Mouse (Mus musculus): Measurements from ENCODE around the gene Tsfm.
A peak's percentile ranks its signal among the peaks of the same experiment; 100 is the strongest.
"Not testable (repeated sequence)": the region's sequence is repeated elsewhere in the genome, so short reads cannot be mapped to it uniquely, and the experiment has no call there.

The Tsfm gene

DNA sequence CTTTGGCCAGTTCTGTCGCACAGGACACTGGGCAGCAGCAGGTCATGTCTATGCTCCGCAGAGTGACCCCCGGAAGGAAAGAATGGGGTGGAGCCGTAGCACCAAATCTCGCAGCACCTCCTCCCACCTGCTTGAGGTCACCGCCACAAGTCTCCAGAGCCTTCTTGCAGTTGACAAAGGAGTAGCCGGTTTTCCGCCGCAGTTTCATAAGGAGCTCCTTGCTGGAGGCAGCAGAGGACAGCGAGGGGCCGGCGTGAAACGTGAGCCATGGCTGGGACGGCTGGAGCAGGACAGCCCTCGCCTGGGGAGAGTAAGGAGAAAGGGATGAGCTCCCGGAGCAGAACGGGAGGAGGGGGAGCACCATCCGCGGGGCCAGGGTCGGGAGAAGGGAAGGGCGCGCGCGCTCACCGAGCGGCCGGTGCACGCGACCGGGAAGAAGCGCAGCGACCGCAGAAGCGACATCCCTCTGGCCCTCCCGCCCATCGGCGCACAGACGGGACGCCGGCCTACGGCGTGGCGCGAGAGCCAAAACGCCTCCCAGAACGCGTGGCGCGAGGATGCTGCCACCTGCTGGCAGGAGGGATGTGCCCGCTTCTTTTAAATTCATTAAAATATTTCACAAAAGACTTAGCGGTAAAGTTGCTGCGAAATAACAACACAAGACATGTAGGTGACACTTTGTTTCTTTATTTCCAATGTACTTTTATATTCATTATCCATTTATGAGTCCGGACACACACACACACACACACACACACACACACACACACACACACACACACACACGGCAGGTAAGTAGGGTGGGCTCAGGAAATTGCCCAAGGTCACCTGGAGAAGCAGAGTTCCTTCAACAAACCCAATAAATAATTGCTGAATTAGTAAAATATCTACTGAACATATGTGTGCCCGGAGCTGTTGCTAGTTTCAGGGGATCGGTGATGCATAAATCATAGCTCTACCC, at the start of gene Tsfm:
TSS of gene Tsfm (minus strand) at position 505 of the 961 bp plus-strand sequence.
- DNase-seq: peak; percentile 89

DNA sequence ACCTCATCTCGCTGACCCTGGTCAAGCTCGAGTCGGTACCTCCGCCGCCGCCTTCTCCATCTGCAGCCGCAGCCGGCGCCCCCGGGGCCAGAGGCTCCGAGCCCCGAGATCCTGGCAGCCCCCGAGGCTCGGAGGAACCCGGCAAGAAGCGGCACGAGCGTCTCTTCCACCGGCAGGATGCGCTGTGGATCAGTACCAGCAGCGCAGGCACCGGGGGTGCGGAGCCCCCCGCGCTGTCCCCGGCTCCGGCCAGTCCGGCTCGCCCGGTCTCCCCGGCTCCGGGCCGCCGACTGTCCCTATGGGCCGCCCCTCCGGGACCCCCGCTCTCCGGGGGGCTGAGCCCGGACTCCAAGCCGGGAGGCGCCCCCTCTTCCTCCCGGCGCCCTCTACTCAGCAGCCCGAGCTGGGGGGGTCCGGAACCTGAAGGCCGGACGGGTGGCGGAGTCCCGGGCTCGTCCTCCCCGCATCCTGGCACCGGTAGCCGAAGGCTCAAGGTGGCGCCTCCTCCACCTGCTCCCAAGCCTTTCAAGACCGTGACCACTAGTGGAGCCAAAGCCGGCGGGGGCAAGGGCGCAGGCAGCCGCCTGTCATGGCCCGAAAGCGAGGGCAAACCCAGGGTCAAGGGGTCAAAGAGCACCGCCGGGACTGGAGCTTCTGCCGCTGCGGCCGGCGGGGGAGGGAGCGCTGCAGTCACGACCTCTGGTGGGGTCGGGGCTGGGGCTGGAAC, 49.2 kb upstream of the Tsfm start:
- DNase-seq: peak; percentile 70

DNA sequence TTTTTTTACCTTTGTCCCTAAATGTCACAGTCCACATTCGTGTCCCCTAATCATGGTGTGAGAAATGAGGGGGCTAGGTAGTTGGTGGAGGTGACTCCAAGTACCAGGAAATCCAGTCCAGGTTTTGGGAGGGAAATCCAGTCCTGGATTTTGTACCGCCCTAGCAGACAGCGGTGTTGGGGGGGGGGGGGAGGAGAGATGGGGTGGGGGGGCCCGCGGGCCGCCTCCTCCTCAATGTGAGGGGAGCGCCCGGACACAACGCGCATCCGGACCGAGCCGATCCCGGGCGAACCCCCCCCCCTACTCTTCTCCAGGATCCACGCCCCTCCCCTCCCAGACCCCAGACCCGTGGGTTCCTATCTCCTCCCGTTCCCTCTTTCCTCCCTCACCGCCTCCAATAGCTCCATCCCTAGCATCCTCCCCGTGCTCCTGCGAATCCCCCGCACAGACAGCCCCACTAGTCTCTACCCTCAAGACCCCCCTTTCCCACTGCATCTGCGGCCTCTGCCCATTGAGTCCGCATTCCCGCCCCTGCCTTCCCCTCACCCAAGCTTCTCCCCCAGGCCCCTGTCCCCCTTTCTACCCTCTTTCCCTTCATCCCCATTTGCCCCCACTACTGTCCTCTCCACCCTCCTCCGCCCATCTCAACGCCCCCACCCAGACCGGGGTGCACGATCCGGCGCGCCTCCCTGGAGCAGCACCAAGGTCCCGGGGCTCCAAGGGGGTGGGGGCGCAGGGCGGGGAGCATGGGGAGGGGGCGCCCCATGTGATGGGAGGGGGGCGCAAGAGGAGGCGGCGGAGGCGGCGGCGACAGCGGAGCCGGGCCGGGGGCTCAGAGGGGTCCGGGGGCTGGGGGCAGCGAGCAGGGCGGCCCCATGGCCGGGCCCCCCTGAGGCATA, 48.3 kb upstream of the Tsfm start:
- DNase-seq: no peak

DNA sequence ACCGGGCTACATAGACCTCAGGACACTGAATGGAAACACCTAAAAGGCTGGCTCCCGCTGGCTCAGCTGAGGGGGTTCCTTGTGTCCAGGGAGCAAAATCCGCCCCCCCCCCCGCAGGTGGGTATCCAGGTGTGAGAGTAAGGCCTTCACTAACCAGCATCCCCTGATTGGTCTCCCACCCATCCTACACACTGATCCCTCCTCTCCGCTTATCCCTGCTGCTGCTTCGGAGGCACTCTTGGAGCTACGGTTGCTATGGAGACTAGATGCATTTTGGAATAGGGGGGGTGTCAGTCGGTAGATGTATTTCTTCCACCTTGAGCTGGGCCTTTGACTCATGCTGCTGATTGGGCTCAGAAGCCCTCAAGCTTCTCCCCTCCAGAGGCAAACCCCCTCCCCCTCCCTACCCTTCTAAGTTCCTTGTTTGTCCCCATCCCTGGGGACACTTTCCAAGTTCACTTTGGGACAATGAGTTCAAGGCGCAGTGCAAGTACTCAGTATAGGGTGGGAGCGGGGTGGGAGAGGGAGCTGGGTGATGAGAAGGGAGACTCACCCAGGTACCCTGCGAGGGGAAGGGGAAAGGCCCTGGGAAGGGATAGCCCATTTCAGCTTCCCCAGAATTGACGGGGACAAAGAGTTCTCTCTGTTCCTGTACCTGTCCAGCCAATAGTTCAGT, 47.5 kb upstream of the Tsfm start:
- no peak for DNase-seq

DNA sequence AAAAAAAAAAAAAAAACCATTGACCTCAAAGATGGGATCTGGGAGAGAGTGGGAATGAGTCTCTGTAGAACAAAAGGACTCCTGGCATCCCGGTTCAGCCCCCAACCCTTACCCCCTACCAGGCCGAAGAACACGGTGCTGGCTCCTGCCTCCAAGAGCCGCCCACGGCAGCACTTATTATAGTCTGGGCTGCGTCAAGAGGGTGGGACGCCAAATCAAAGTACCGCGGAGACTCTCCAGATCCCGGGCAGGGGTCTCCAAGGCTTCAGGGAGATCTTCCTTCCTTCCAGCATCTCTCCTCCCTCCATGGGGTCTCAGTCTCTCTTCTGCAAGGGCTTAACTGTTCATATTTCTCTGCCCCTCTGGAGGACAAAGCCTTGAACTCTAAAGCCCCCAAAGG, 46.9 kb upstream of the Tsfm start:
- no peak for DNase-seq

DNA sequence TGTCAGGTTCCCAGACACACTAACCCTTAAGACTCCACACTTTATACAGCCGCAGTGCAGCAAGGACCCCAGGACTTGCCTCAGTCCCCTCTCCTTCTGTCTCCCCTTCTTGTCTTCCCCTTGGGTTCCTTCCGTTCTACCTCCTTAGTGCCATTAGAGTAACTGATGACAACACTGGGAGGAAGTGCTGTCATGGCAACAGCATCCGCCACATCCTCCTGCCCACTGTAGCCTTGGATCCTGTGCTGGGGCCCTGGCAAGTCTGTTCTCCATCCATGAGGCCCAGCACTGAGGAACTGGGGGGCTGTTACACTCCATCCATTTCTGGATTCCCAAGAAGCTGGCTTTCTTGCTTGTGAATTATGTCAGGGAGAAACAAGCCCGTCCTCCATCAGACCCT, 45.4 kb upstream of the Tsfm start:
- no peak for DNase-seq

DNA sequence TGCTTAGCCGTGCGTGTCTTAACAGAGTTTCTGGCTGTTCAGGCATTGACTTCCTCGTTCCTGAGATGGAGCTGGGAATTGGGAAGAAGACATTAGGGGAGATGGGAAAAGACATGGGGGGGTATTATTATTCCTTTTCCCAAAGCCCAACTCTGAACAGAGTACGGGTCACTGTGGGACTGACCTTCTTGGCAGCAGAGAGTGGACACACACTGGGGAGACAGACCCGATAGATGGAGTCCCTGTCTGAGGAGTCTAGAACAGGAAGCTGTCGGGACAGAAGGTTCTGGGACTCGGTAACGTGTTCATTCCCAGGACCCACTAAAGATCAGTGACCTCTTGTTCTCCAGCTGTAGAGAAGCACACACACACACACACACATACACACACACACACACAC, 45.0 kb upstream of the Tsfm start:
- DNase-seq: no peak

DNA sequence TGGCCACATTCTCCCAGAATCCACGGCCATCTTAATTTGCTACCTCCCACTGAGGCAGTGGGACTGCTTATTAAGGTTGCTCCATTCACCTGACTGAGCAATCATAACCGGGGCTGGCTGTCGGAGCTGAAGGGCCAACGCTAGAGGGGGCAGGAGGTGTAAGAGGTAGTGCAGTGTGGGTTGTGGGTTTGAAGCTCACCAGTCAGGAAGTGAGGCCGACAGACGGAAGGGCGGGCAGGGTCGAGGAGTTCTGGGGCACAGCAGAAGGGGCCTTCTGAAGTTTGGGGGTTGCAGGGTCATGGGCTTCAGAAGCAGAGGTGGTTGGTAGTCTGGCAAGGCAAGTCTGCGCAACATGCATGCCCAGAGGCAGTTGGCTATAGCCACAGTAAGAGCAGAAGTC, 44.4 kb upstream of the Tsfm start, which contains the start of gene Agap2:
TSS of gene Agap2 (plus strand) at position 205 of the 400 bp plus-strand sequence.
- no peak for DNase-seq

DNA sequence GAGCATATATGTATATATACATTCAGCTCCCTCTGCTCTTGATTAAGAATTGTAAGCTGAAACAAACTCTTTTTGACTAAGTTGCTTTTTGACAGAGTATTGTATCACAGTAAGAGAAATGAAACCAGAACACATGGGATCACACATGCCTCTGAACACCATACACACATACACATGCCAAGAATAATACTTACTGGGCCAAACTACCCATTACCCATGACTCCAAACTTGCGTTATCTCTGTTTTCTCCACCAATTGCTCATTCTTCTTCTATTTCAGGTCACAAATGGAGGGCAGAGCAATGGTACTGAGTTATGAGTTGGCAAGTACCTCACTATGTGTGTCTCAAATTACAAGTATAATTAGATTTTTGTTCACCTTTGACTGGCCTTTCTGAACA, 43.3 kb upstream of the Tsfm start:
- DNase-seq: no peak

DNA sequence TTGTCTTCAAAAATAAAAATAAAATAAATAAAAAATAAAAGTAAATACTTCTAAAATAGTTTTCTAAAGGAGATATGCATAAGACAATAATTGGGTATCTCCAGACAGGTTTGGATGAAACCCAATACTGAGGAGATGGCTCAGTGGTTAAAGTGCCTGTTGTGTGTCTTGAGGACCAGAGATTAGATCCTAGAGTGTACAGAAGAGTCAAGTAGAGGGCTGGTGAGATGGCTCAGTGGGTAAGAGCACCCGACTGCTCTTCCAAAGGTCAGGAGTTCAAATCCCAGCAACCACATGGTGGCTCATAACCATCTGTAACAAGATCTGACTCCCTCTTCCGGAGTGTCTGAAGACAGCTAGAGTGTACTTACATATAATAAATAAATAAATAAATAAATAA, 42.3 kb upstream of the Tsfm start:
- not testable (repeated sequence) for DNase-seq

DNA sequence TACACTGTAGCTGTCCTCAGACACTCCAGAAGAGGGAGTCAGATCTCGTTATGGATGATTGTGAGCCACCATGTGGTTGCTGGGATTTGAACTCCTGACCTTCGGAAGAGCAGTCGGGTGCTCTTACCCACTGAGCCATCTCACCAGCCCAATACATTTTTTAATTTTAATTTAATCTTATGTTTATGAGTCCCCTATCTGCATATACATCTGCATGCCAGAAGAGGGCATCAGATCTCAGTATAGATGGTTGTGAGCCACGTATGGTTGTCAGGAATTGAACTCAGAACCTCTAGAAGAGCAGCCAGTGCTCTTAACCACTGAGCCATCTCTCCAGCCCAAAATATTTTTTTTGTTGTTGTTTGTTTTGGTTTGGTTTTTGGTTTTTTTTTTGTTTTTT, 41.6 kb upstream of the Tsfm start:
- not testable (repeated sequence) for DNase-seq

DNA sequence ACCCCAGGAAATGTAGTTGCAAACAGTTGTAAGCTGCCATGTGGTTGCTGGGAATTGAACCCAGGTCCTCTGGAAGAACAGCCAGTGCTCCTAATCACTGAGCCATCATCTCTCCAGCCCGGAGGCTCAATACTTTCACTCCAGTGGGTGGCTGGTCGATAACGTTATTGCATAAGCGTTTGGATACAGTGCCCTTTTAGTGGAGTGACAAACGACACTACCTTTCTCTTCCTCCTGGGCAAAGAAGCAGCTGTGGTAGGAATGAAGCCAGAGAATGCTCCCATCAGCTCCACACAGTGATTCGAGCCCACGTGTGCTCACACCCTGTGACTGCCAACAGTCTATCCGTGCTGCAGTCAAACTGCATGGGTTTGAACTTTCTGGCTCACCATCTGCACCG, 40.6 kb upstream of the Tsfm start:
- no peak for DNase-seq

DNA sequence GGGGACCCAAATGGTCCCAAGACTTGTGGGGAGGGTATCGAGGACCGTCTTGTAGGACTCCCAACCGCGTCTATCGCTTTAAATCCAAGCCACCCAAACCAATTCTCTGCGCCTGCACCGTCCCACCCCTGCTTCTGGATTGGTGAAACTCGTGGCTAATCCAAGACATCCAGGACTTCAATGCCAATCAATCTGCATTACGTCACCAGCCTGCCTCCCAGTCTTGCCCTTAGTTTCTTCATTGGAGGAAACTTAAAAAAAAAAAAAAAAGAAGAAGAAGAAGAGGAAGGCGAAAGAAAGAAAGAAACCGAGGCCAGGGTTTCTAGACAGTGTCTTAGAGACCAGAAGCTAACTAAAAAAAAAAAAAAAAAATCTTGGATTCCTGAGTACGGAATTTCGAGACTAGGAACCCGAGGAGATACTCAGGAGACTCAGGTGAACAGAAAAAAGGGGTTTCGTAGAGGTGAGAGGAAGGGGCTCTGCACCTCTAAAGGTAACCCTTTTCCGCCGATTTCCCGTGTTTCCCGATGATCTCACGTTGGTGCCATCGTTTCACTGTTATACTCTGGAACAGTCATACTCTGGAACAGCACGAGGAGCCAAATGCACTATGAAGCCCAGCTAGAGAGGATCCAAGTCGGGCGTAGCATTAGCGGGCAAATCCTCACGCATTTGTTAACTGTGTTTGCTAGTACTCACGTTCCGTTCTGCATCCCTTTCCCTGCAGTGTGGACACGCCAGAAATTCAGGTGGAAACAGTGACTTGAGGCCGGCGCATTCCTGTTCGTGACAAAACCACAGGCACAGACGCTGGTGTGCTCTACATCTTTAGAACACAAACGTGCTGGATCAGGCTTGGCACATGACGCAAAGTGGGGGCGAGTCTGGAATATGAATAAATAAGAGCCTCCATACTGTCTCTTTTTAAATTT, 39.8 kb upstream of the Tsfm start, which contains the start of gene Tspan31:
TSS of gene Tspan31 (minus strand) at position 75 of the 932 bp plus-strand sequence.
- peak; percentile 89 for DNase-seq

DNA sequence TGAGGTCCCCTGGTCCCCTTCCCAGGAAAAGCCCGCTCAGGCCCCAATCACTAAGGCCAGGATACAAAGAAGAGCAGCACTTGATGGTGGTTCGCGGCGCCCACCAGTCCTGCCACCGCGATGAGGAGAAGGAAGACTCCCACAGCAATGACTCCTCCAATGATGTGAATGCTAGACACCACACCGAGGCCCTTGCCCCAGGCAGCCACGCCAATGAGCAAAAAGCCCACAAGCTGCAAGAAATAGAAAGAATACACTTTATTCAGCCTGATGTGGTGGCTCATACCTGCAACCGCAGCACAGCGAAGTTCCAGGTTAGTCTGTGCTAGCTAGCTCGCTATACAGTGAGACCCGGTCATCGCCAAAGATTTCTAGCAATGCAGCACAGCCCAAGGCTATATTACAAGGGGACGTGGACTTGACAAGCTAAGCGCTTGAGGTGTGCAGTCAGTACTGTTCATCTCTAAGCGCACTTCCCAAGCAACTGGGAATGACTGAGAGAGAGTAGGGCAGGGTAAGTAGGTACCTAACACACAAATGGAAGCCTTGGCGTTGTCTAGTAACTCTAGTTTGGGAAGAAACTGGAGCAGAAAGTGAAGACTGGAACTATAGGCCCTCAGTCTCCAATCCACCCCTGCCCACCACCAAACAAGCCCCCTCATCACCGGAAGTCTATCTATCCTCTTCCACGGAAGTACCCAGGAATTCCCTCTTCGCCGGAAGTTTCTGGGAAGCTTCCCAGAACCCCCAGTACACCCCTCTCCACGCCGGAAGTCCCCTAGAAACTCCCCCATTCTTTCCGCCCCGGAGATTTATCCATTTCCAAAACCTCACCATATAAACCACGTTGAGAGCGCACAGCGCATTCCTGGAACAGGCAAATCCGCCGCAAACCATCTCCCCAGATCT, 38.9 kb upstream of the Tsfm start:
- no peak for DNase-seq

DNA sequence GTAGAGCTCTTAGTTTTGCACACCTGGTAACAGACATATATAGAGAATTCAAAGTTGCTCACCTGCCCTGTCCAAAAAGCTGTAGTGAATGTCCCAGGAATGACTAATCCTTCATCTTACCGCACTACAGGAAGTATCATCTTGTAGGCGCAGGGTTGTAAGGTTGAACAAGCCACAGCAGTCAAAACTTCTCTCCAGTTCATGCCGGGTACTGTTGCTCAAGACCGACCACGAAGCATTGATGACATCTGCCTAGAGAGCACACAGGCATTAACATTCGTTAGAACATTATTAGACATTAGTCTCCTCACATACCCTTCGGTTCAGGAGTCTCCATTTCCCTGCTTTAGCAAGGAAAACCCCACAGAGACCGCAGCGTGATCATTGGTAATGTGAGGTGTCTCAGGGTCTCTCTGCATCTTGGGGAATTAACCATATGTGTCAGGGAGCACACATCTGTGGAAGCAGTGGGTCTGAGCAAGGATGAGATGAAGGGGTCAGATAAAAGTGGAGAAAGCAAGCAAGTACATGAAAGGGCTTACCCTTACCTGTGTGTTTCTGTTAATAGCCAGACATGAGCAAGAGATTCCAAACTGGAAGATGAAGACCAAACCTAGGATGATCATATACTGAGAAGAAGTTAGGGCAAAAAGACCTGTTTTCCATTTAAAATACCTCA, 37.9 kb upstream of the Tsfm start:
- DNase-seq: no peak

DNA sequence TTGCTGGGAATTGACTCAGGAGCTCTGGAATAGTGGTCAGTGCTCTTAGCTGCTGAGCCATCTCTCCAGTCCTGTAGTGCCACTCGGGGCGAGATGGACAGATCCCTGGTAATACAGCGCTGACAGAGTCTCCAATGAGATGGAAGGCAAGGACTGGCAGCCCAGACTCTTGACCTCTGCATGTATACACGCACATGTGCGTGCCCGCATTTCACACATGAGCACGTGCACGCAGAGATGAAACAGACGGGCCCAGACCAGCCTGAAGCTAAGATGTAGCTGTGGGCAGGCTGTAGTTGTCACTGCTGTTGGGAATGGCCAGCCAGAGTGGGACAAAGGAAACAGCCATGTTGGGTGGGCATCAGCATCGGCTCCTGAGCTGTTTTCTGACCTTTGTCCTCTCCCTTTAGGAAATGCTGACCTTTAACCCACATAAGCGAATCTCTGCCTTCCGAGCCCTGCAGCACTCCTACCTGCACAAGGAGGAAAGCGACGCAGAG, 35.9 kb upstream of the Tsfm start:
- DNase-seq: no peak

DNA sequence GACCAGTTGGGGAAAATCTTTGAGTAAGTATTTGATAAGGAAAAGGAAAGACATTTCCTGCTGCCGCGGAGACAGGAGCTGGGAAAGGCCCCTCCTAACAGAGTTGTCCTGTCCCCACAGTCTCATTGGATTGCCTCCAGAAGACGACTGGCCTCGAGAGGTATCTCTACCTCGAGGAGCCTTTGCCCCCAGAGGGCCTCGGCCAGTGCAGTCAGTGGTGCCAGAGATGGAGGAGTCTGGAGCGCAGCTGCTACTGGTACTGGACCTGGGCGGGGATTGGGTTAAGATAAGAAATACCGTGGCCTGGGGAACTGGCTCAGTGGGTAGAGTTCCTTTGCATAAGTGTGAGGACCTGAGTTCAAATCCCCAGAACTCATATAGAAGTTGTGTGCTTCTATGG, 35.3 kb upstream of the Tsfm start:
- DNase-seq: no peak

DNA sequence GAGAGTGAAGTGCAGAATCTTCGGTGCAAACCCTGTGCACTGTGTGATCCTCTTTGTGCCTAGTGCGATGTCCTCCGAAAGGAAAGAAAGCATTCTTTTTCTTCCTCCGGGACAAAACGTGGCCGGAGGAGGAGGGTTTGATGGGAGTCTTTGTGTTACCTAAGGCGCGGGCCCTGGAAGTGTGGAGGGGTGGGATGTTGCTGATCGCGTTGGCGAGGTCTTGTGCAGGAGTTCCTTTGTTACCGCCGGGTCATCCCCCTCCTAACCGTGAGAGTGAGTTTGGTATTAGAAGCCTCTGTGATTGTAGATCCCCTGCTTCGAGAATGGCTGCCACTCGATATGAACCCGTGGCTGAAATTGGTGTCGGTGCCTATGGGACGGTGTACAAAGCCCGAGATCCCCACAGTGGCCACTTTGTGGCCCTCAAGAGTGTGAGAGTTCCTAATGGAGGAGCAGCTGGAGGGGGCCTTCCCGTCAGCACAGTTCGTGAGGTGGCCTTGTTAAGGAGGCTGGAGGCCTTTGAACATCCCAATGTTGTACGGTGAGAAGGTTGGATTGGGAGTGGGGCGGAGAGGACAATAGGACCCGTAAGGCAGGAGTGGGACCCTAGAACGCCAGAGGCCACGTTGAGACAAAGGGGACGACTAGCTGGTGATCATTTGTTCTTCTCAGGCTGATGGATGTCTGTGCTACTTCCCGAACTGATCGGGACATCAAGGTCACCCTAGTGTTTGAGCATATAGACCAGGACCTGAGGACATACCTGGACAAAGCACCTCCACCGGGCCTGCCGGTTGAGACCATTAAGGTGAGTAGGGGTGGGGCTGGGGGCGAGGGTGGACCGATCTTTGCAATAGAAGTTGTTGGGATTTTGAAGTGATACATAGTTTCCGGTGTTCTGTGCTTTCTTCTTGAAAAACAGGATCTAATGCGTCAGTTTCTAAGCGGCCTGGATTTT, 33.6 kb upstream of the Tsfm start:
- no peak for DNase-seq
